Mouse (Mus musculus): ENCODE results near the gene Rhof.

GRCm38 (mm10) chr5:123122181-123122580, 10.3 kb downstream of the Rhof start:
- TF ChIP-seq POLR2A (IDR thresholded peaks at IDR 0.05; ENCODE audit: insufficient read length, low read depth): no peak
- no peak for TF ChIP-seq USF1 (IDR thresholded peaks at IDR 0.05; ENCODE audit: low read depth)
- TF ChIP-seq MYOG (IDR thresholded peaks at IDR 0.05; ENCODE audit: control insufficient read depth in 1 of 3, insufficient read depth in 1 of 3, insufficient read length in 2 of 3, low read depth in 2 of 3): no peak
- no peak for TF ChIP-seq CEBPB (IDR thresholded peaks at IDR 0.05; ENCODE audit: insufficient read depth, poor library complexity, severe bottlenecking)
- TF ChIP-seq SRF (IDR thresholded peaks at IDR 0.05; ENCODE audit: control insufficient read depth, insufficient read length, low read depth): no peak
- TF ChIP-seq MYOD1 (IDR thresholded peaks at IDR 0.05; ENCODE audit: control insufficient read depth in 1 of 3, insufficient read length in 2 of 3, low read depth in 2 of 3): peak in 2 of 3 experiments; percentile 60 to 61
- TF ChIP-seq REST (IDR thresholded peaks at IDR 0.05; ENCODE audit: insufficient read depth, insufficient read length): no peak
- no peak for TF ChIP-seq E2F4 (IDR thresholded peaks at IDR 0.05; ENCODE audit: insufficient read depth)
- TF ChIP-seq MAX (IDR thresholded peaks at IDR 0.05; ENCODE audit: low read depth): no peak

Measured in myocyte (in vitro differentiated cells).